31 mouse cellular contexts compared by ENCODE assay signal in the genomic region with DNA sequence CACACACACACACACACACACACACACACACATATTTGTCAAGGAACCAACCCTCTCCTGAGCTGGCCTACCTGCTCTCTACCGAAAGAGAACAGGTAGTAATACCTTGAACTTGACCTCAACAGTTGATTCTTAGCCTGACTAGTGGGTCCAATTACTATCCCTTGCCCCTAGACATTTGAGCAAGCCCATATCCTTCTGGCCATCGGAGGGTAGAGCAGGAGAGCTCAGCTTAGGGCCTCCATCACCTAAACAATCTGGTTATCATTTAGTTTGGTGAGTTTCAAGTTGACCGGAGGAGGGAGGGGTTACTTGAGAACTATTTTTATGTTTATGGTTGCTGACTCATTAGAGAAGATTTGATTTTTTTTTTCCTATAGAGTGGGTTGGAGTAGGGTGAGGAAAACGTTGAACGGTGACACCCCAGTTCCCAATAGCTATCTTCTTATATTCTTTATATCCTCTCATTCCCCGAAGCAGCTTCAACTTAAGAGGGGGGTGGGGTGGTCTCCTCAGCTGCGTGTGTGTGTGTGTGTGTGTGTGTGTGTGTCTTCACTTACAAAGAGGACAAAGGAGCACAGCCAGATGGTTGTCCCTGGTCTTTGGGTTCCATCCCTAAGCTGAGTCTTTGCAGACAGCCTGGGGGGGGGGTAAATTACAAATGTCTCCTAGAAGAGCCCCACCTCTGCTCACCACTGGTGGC. TPM values are rescaled to one million over a fixed set of nuclear protein-coding genes. Genes with fewer than 3 reads are reported as not detected.
DNase-seq lines count a peak whose midpoint lies in the region; ATAC-seq and TF ChIP-seq lines count a peak whose summit lies in the region.
"Had no signal": no experiment of that assay in that cellular context is flagged by ENCODE, and none has a peak within 500 bp of the region (broad histone marks: within the 10 kb centered on the region; RNA-seq: fewer than 3 reads in every experiment).

No protein-coding gene starts in this region.

- peaks cover 37% of the 10 kb centered on the region for H3K4me1 ChIP-seq in limb, embryonic 13.5 days
- H3K4me1 ChIP-seq in stomach, postnatal 0 days (replicated peaks; ENCODE audit: control insufficient read depth, insufficient read depth): no peaks in the 10 kb centered on the region

- peak overlapping the region; percentile 95 for H3K4me3 ChIP-seq in limb, embryonic 13.5 days
- H3K4me3 ChIP-seq in stomach, postnatal 0 days (ENCODE audit: low read depth, low read length): no peak overlapping the region
- H3K4me3 ChIP-seq in left cerebral cortex, adult 2 months: no peak overlapping the region
- H3K4me3 ChIP-seq: hindbrain, embryonic 12.5 days; layer of hippocampus, adult 2 months; midbrain, embryonic 10.5 days had no signal

- no peaks in the 10 kb centered on the region for H3K9me3 ChIP-seq in limb, embryonic 13.5 days
- H3K9me3 ChIP-seq in stomach, postnatal 0 days (ENCODE audit: control insufficient read depth, low read length): no peaks in the 10 kb centered on the region
- H3K9me3 ChIP-seq: hindbrain, embryonic 12.5 days; midbrain, embryonic 10.5 days had no signal

- intact Hi-C loops in left cerebral cortex, adult 2 months (cut with DNase I): no loop called here

- no peak for ATAC-seq in limb, embryonic 13.5 days (ENCODE audit: low FRiP score, low read depth)
- peak; percentile 27; the same call in 1 of the 2 replicates for ATAC-seq in stomach, postnatal 0 days (ENCODE audit: low FRiP score, low TSS enrichment)
- no peak for ATAC-seq in megakaryocyte progenitor cell, adult 5-6 weeks (replicated peaks; ENCODE audit: poor library complexity)
- ATAC-seq: forebrain, embryonic 14.5 days; liver, postnatal 0 days; lung, postnatal 0 days had no signal

- DNase-seq in heart, adult 11 months: peak; percentile 57
- DNase-seq in heart, adult 9 months (ENCODE audit: low spot score in 2 of 2): no peak
- peak; percentile 3 for DNase-seq in thymus, postnatal 4 days
- DNase-seq in thymus, postnatal 14 days: no peak
- no peak for DNase-seq in stomach, postnatal 0 days (ENCODE audit: low spot score)
- no peak for DNase-seq in left cerebral cortex, adult 2 months (ENCODE audit: extremely low spot score in 1 of 2, low spot score in 2 of 2)
- DNase-seq: adrenal gland, postnatal 25 days; cerebellum, adult 8-10 months; gastrocnemius, postnatal 10 days; kidney, adult 18-20 months; kidney, postnatal 25 days; layer of hippocampus, postnatal 36 days; liver, postnatal 0 days had no signal

- H3K9ac ChIP-seq in limb, embryonic 13.5 days: peak overlapping the region; percentile 87
- H3K9ac ChIP-seq in stomach, postnatal 0 days (ENCODE audit: low read length): no peak overlapping the region
- H3K9ac ChIP-seq: hindbrain, embryonic 12.5 days; liver, postnatal 0 days had no signal

- peaks cover 18% of the 10 kb centered on the region; the same call in 1 of the 2 replicates for H3K36me3 ChIP-seq in limb, embryonic 13.5 days
- no peaks in the 10 kb centered on the region for H3K36me3 ChIP-seq in stomach, postnatal 0 days (ENCODE audit: control insufficient read depth, insufficient read depth, low read length)
- H3K36me3 ChIP-seq: hindbrain, embryonic 12.5 days; midbrain, embryonic 10.5 days had no signal

- H3K4me2 ChIP-seq in limb, embryonic 13.5 days (replicated peaks): peak overlapping the region; percentile 75
- H3K4me2 ChIP-seq in stomach, postnatal 0 days (replicated peaks; ENCODE audit: low read depth): no peak overlapping the region
- H3K4me2 ChIP-seq: hindbrain, embryonic 12.5 days; liver, embryonic 11.5 days had no signal

- H3K27me3 ChIP-seq in limb, embryonic 13.5 days: peaks cover 13% of the 10 kb centered on the region
- peaks cover 30% of the 10 kb centered on the region for H3K27me3 ChIP-seq in stomach, postnatal 0 days (ENCODE audit: control insufficient read depth, insufficient read depth, low read length)

- no peak for TF ChIP-seq EP300 in stomach, postnatal 0 days (optimal IDR thresholded peaks at IDR 0.05)

- H3K27ac ChIP-seq in limb, embryonic 13.5 days: peak overlapping the region; percentile 97
- no peak overlapping the region for H3K27ac ChIP-seq in stomach, postnatal 0 days (replicated peaks)
- no peak overlapping the region for H3K27ac ChIP-seq in left cerebral cortex, adult 2 months
- H3K27ac ChIP-seq: hindbrain, embryonic 12.5 days; layer of hippocampus, adult 2 months; macrophage; midbrain, embryonic 10.5 days had no signal

- 5% methylated on average over 7 of the region's 7 CpGs for WGBS in limb, embryonic 13.5 days
- WGBS in stomach, postnatal 0 days: 15% methylated on average over 7 of the region's 7 CpGs

- no peak for TF ChIP-seq CTCF in stomach, postnatal 0 days (IDR thresholded peaks at IDR 0.05; ENCODE audit: low read depth)
- TF ChIP-seq CTCF in left cerebral cortex, adult 2 months (IDR thresholded peaks at IDR 0.05): no peak

RNA-seq across cellular contexts. Expression of gene Hoxa11, which starts 5.7 kb away (rescaled TPM):
- polyA plus RNA-seq in limb, embryonic 13.5 days (2015; fragmentation: Nextera tagmentation; extraction: Ambion mirVana): 44.5 and 55.0 TPM in 2 replicates
- not detected in 2 replicates for polyA plus RNA-seq in stomach, postnatal 0 days (2015; fragmentation: Nextera tagmentation; extraction: Ambion mirVana)
- total RNA-seq in megakaryocyte progenitor cell, adult 5-6 weeks (2015): not detected in 2 replicates
- 0.10 TPM in 1 of 2 replicates, not detected in the other for total RNA-seq in megakaryocyte progenitor cell, adult 5-6 weeks (2017)
- total RNA-seq in left cerebral cortex, adult 2 months (2021): not detected
- total RNA-seq: adrenal gland, postnatal 25 days; granulocyte monocyte progenitor cell, adult 5-6 weeks; heart, postnatal 25 days; layer of hippocampus, adult 2 months; layer of hippocampus, postnatal 36 days; left cerebral cortex, postnatal 14 days; neutrophil, adult 5-6 weeks had no signal
- polyA plus RNA-seq: brain, embryonic 14.5 days; embryonic facial prominence, embryonic 14.5 days; forebrain, embryonic 14.5 days; heart, embryonic 14.5 days; hindbrain, embryonic 12.5 days; liver, postnatal 0 days; lung, postnatal 0 days; macrophage; midbrain, embryonic 10.5 days; thymus, postnatal 0 days had no signal

RNA-seq across cellular contexts. Expression of gene Hoxa13, which starts 9.4 kb away (rescaled TPM):
- 24.5 and 27.7 TPM in 2 replicates for polyA plus RNA-seq in limb, embryonic 13.5 days (2015; fragmentation: Nextera tagmentation; extraction: Ambion mirVana)
- polyA plus RNA-seq in stomach, postnatal 0 days (2015; fragmentation: Nextera tagmentation; extraction: Ambion mirVana): not detected in 2 replicates
- total RNA-seq in megakaryocyte progenitor cell, adult 5-6 weeks (2015): not detected in 2 replicates
- total RNA-seq in megakaryocyte progenitor cell, adult 5-6 weeks (2017): not detected in 2 replicates
- not detected for total RNA-seq in left cerebral cortex, adult 2 months (2021)
- total RNA-seq: adrenal gland, postnatal 25 days; granulocyte monocyte progenitor cell, adult 5-6 weeks; heart, postnatal 25 days; layer of hippocampus, adult 2 months; layer of hippocampus, postnatal 36 days; left cerebral cortex, postnatal 14 days; neutrophil, adult 5-6 weeks had no signal
- polyA plus RNA-seq: brain, embryonic 14.5 days; embryonic facial prominence, embryonic 14.5 days; forebrain, embryonic 14.5 days; frontal cortex, adult 2 months; heart, embryonic 14.5 days; hindbrain, embryonic 12.5 days; liver, postnatal 0 days; lung, postnatal 0 days; macrophage; midbrain, embryonic 10.5 days; thymus, postnatal 0 days had no signal

RNA-seq across cellular contexts. Expression of gene Hoxa10, which starts 10.7 kb away (rescaled TPM):
- polyA plus RNA-seq in limb, embryonic 13.5 days (2015; fragmentation: Nextera tagmentation; extraction: Ambion mirVana): 191 and 207 TPM in 2 replicates
- polyA plus RNA-seq in stomach, postnatal 0 days (2015; fragmentation: Nextera tagmentation; extraction: Ambion mirVana): 0.06 TPM in 1 of 2 replicates, not detected in the other
- 0.12 and 0.24 TPM in 2 replicates for total RNA-seq in megakaryocyte progenitor cell, adult 5-6 weeks (2015)
- 0.30 TPM in 1 of 2 replicates, not detected in the other for total RNA-seq in megakaryocyte progenitor cell, adult 5-6 weeks (2017)
- total RNA-seq in left cerebral cortex, adult 2 months (2021): not detected
- total RNA-seq: adrenal gland, postnatal 25 days; heart, postnatal 25 days; layer of hippocampus, adult 2 months; layer of hippocampus, postnatal 36 days; left cerebral cortex, postnatal 14 days; neutrophil, adult 5-6 weeks had no signal
- polyA plus RNA-seq: embryonic facial prominence, embryonic 14.5 days; forebrain, embryonic 14.5 days; frontal cortex, adult 2 months; hindbrain, embryonic 12.5 days; liver, postnatal 0 days; lung, postnatal 0 days; macrophage had no signal

RNA-seq across cellular contexts. Expression of gene Hoxa9, which starts 20.4 kb away (rescaled TPM):
- 58.3 and 63.5 TPM in 2 replicates for polyA plus RNA-seq in limb, embryonic 13.5 days (2015; fragmentation: Nextera tagmentation; extraction: Ambion mirVana)
- 0.13 and 0.61 TPM in 2 replicates for polyA plus RNA-seq in stomach, postnatal 0 days (2015; fragmentation: Nextera tagmentation; extraction: Ambion mirVana)
- total RNA-seq in megakaryocyte progenitor cell, adult 5-6 weeks (2015): 8.1 and 10.7 TPM in 2 replicates
- total RNA-seq in megakaryocyte progenitor cell, adult 5-6 weeks (2017): 23.4 and 24.9 TPM in 2 replicates
- not detected for total RNA-seq in left cerebral cortex, adult 2 months (2021)
- total RNA-seq: heart, postnatal 25 days; layer of hippocampus, adult 2 months; layer of hippocampus, postnatal 36 days; left cerebral cortex, postnatal 14 days; neutrophil, adult 5-6 weeks had no signal
- polyA plus RNA-seq: brain, embryonic 14.5 days; forebrain, embryonic 14.5 days; frontal cortex, adult 2 months; midbrain, embryonic 10.5 days had no signal

RNA-seq across cellular contexts. Expression of gene Hoxa7, which starts 29.7 kb away (rescaled TPM):
- polyA plus RNA-seq in limb, embryonic 13.5 days (2015; fragmentation: Nextera tagmentation; extraction: Ambion mirVana): 11.8 and 13.1 TPM in 2 replicates
- 8.1 and 8.5 TPM in 2 replicates for polyA plus RNA-seq in stomach, postnatal 0 days (2015; fragmentation: Nextera tagmentation; extraction: Ambion mirVana)
- total RNA-seq in megakaryocyte progenitor cell, adult 5-6 weeks (2015): 11.4 and 15.7 TPM in 2 replicates
- total RNA-seq in megakaryocyte progenitor cell, adult 5-6 weeks (2017): 5.5 and 8.2 TPM in 2 replicates
- total RNA-seq in left cerebral cortex, adult 2 months (2021): not detected
- total RNA-seq: layer of hippocampus, adult 2 months; layer of hippocampus, postnatal 36 days; left cerebral cortex, postnatal 14 days; neutrophil, adult 5-6 weeks had no signal
- polyA plus RNA-seq: forebrain, embryonic 14.5 days; frontal cortex, adult 2 months; midbrain, embryonic 10.5 days had no signal

Comparison
In these comparisons a context has a peak if more than half of its experiments do, and no peak if none do; other contexts are left out.
1. DNase-seq: peak in heart, adult 11 months (single experiment) and thymus, postnatal 4 days (single experiment); none in heart, adult 9 months (0 of 2), thymus, postnatal 14 days (single experiment), stomach, postnatal 0 days (single experiment) and left cerebral cortex, adult 2 months (0 of 2).